Mouse (Mus musculus) central nervous system, embryonic 11.5 days (tissue): ENCODE data around the gene Siah2. TPM values are rescaled to one million over a fixed set of nuclear protein-coding genes. Genes with fewer than 3 reads are reported as not detected.

Experiments
- polyA plus RNA-seq: library from polyadenylated mRNA; depleted of rRNA; stranded (reverse); fragments of >200 nt; gene quantifications from 2 replicates; pipeline ENCODE4 v1.2.3, GENCODE M21; 2012; rRNA removed

Gene Siah2
- polyA plus RNA-seq = 6.7 and 6.8 TPM in 2 replicates

GRCm38 (mm10) chr3:58691997-58692721, at the start of gene Siah2:
Gene Siah2, minus strand, starts transcription at chr3:58692400.

DNA sequence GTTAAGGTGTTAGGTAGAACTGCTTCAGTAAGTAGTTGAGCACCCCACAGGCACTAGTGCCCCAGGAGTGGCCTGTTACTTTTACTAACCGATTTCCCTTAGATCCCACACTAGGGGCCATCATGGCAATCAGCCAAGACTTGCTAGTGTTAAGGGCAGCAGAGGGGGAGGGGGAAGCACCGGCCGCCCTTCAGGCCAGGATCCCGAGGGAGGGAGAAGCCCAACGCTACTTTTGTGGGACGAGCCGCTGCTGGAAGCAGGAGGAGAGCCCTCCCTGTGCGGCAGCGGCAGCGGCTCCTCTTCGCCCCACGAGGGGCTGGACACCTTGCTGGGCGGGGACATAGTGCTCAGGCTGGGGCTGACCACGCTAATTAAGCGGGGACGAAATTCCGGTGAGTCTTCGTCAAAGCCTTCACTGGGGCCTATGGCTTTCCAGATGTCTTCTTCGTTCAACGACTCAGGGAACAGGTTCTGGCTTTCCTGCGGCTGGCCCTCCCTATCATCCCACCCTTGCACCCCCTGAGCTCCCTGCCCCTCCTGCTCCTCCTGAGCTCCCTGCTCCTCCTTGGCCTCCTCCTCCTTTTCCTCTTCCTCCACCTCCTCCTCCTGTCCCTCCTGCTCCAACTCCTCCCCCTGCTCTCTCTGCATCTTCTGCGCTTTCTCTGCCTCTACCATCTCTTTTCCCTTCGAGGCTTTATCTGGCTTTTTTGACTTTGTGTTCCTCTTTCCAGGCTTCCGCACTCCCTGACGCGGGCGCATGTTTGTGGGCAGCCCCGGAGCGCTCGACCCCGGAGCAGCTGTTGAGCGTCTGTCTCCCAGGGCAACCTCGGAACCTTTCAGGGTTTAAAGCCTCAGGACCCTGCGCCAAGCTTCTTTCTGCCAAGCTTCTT, 55.5 kb downstream of the Siah2 start, which contains the start of gene Erich6:
Erich6 (minus strand) TSS at position 802 of the 890 bp plus-strand sequence.

Other genes starting within 250 kb of the Siah2 start
- 49.0 and 61.8 TPM in 2 replicates for gene Eif2a, start 166.6 kb downstream of the Siah2 start, polyA plus RNA-seq
- gene Serp1, start 166.5 kb downstream of the Siah2 start, polyA plus RNA-seq = 44.7 and 52.8 TPM in 2 replicates
- gene Selenot, start 115.8 kb downstream of the Siah2 start, polyA plus RNA-seq = 56.3 and 58.5 TPM in 2 replicates
- 0.05 and 0.10 TPM in 2 replicates for gene Erich6, start 55.2 kb downstream of the Siah2 start, polyA plus RNA-seq
- gene Mindy4b-ps, start 129.9 kb upstream of the Siah2 start, polyA plus RNA-seq = 0.11 TPM in 1 of 2 replicates, not detected in the other
- gene Clrn1, start 192.9 kb upstream of the Siah2 start, polyA plus RNA-seq = 0.01 and 0.61 TPM in 2 replicates